Mouse (Mus musculus): ENCODE measurements at regions not wholly inside any gene's neighbourhood (a gene's known extent, or its start where the extent isn't known, plus 50 kb on each side); places are given as distances from the start of the nearest gene placed in this dataset.

- intact Hi-C loops (cut with DNase I) = no loop called here
- H3K27ac ChIP-seq = no peak overlapping the region
- H3K4me3 ChIP-seq = no peak overlapping the region
- TF ChIP-seq CTCF (IDR thresholded peaks at IDR 0.05) = no peak
- DNase-seq (ENCODE audit: extremely low spot score in 1 of 2, low spot score in 2 of 2) = no peak
Measured at GRCm38 (mm10) chr7:145135971-145136370, 71.9 kb downstream of the 1810010D01Rik start.

- DNase-seq (ENCODE audit: extremely low spot score in 1 of 2, low spot score in 2 of 2) = no peak
- no peak for TF ChIP-seq CTCF (IDR thresholded peaks at IDR 0.05)
- intact Hi-C loops (cut with DNase I) = no loop called here
- Histone ChIP-seq H3K27ac (no peak overlapping the region), H3K4me3 (no peak overlapping the region)
Measured at GRCm38 (mm10) chr7:145132506-145132905, 75.4 kb downstream of the 1810010D01Rik start.

- no peak for DNase-seq (ENCODE audit: extremely low spot score in 1 of 2, low spot score in 2 of 2)
- intact Hi-C loops (cut with DNase I) = no loop called here
- H3K27ac ChIP-seq = no peak overlapping the region
- peak; percentile 9 for TF ChIP-seq CTCF (IDR thresholded peaks at IDR 0.05)
- no peak overlapping the region for H3K4me3 ChIP-seq
Measured at GRCm38 (mm10) chr7:145131438-145132159, 76.3 kb downstream of the 1810010D01Rik start.

GRCm38 (mm10) chr7:145129971-145130370 lies 77.9 kb downstream of the 1810010D01Rik start:
- no peak for DNase-seq (ENCODE audit: extremely low spot score in 1 of 2, low spot score in 2 of 2)
- Histone ChIP-seq H3K4me3 (no peak overlapping the region), H3K27ac (no peak overlapping the region)
- intact Hi-C loops (cut with DNase I) = no loop called here
- no peak for TF ChIP-seq CTCF (IDR thresholded peaks at IDR 0.05)

- no peak overlapping the region for H3K27ac ChIP-seq
- no peak for DNase-seq (ENCODE audit: extremely low spot score in 1 of 2, low spot score in 2 of 2)
- no peak overlapping the region for H3K4me3 ChIP-seq
- no peak for TF ChIP-seq CTCF (IDR thresholded peaks at IDR 0.05)
- intact Hi-C loops (cut with DNase I) = no loop called here
Measured at GRCm38 (mm10) chr7:145127661-145128060, 80.3 kb downstream of the 1810010D01Rik start.

- intact Hi-C loops (cut with DNase I) = no loop called here
- no peak for DNase-seq (ENCODE audit: extremely low spot score in 1 of 2, low spot score in 2 of 2)
- TF ChIP-seq CTCF (IDR thresholded peaks at IDR 0.05) = no peak
- H3K27ac ChIP-seq = no peak overlapping the region
- H3K4me3 ChIP-seq = no peak overlapping the region
Measured at GRCm38 (mm10) chr7:145127180-145127579, 80.7 kb downstream of the 1810010D01Rik start.

DNA sequence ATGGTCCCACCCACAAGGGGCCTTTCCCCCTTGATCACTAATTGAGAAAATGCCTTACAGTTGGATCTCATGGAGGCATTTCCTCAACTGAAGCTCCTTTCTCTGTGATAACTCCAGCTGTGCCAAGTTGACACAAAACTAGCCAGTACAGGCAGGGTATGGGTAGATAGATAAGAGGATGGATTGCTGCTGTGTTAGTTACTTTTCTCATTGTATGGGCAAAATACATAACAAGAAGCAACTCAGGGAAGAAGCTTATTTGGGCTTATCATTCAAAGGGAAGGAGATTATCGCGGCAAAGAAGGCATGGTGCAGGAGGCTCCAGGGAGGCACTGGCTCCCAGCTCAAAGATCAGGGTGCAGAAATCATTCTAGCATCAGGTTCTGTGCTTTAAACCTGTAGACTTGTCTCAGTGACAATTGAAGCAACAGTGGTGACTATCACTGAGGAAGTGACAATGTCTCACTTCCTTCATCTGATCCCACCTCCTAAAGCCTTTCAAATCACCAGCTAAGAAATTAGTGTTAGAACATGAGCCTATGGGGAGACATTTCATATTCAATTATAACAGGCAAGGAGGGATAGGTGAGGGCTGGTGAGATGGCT lies 83.8 kb downstream of the 1810010D01Rik start:
- Histone ChIP-seq H3K4me3 (no peak overlapping the region), H3K27ac (no peak overlapping the region)
- no peak for TF ChIP-seq CTCF (IDR thresholded peaks at IDR 0.05)
- DNase-seq (ENCODE audit: extremely low spot score in 1 of 2, low spot score in 2 of 2) = no peak
- intact Hi-C loops (cut with DNase I) = no loop called here

GRCm38 (mm10) chr7:145122471-145122870 lies 85.4 kb downstream of the 1810010D01Rik start:
- intact Hi-C loops (cut with DNase I) = no loop called here
- TF ChIP-seq CTCF (IDR thresholded peaks at IDR 0.05) = no peak
- DNase-seq (ENCODE audit: extremely low spot score in 1 of 2, low spot score in 2 of 2) = no peak
- Histone ChIP-seq H3K4me3 (no peak overlapping the region), H3K27ac (no peak overlapping the region)

DNA sequence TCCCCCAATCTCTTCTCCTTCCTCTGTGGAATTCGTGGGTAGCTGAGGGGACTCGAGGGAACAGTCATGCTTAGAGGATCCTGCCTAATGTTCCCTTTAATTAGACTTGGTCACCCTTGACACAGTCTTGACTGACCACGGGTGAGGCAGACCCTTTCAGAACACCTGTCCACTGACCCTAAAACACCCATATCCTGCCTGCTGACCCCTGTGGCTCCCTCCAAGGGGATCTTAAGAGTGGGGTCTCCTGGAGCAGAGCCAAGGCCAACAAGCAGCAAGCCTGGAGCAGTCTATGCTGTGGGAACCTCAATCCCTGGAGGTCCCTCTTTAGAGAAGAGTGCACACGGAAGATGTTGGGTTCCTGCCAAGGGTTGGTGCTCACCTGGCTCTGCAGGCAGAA lies 89.5 kb downstream of the 1810010D01Rik start:
- Histone ChIP-seq H3K4me3 (no peak overlapping the region), H3K27ac (no peak overlapping the region)
- TF ChIP-seq CTCF (IDR thresholded peaks at IDR 0.05) = no peak
- intact Hi-C loops (cut with DNase I) = no loop called here
- DNase-seq (ENCODE audit: extremely low spot score in 1 of 2, low spot score in 2 of 2) = no peak

DNA sequence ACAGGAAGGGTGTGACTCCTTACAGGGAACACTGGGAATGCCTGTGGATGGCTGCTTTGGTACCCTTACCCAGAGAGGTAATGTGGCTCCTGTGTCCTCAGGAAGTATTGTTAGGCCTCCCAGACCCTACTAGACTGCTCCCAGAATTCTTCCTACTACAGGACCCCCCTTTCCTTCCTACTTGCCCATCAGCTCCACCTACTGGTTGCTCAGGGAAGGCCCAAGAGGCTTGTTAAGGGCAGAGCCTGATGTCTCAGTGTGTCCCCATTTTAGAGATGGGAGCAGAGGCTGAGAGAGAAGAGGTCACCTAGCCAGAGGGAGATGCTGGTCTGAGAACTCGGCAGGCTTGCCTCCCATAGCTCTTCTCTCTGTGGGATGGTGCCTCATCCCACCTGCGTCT lies 93.3 kb downstream of the 1810010D01Rik start:
- H3K4me3 ChIP-seq = no peak overlapping the region
- TF ChIP-seq CTCF (IDR thresholded peaks at IDR 0.05) = peak; percentile 65
- no peak for DNase-seq (ENCODE audit: extremely low spot score in 1 of 2, low spot score in 2 of 2)
- intact Hi-C loops (cut with DNase I) = loop anchor here (2.0 to 5.0 kb wide), 2 partner anchors 128 to 176 kb away; partner anchors contain the start of gene Ccnd1
- H3K27ac ChIP-seq = no peak overlapping the region

GRCm38 (mm10) chr7:145114145-145114544 lies 93.8 kb downstream of the 1810010D01Rik start:
- no peak for TF ChIP-seq CTCF (IDR thresholded peaks at IDR 0.05)
- H3K27ac ChIP-seq = no peak overlapping the region
- intact Hi-C loops (cut with DNase I) = loop anchor here (2.0 to 5.0 kb wide), 2 partner anchors 128 to 175 kb away; partner anchors contain the start of gene Ccnd1
- no peak overlapping the region for H3K4me3 ChIP-seq
- DNase-seq (ENCODE audit: extremely low spot score in 1 of 2, low spot score in 2 of 2) = no peak

DNA sequence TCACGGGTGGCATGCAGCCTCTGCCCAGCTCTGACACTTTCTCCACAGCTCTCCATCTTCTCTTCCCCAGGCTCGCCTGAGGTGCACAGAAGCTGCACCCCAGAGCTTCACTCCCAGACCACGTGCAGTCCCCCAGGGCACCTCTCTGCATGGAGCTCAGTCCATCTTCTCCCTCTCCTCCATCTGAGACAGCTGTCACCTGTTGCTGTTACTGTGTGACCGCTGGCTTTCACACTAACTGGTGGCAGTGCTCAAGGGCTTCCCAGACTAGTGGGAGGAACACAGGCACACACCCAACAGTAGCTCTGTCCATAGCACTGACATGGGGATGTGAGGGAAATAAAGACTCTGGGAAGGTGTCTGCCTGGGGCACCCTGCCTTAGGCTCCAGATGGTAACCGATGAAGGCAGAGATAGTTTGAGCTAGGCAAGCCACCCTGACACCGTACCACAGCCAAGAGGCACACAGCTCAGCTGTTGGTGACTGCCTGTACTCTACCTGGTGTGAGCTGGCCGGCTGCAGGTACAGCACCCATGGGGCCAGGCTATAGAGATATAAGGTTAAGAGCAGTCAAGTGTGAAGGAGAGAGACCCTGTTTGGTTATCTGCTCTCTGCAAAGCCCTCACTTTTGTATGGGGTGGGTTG lies 94.9 kb downstream of the 1810010D01Rik start:
- no peak overlapping the region for H3K27ac ChIP-seq
- no peak for DNase-seq (ENCODE audit: extremely low spot score in 1 of 2, low spot score in 2 of 2)
- no peak overlapping the region for H3K4me3 ChIP-seq
- intact Hi-C loops (cut with DNase I) = loop anchor here (5.0 kb wide), 1 partner anchor 129 kb away; no protein-coding TSS in a partner anchor
- no peak for TF ChIP-seq CTCF (IDR thresholded peaks at IDR 0.05)
